Mouse (Mus musculus) B cell, adult 2 months (primary cell): Measurements from ENCODE around the gene Ect2l.

Source experiments
- DNase-seq, 2 experiments: peaks; one replicate each; pipeline ENCODE4 v3.0.0; 2022

Gene Ect2l

GRCm38 (mm10) chr10:18210726-18211125 is at the start of gene Ect2l:
Gene Ect2l (minus strand): TSS chr10:18210890.
- DNase-seq = peak; percentile 36

DNA sequence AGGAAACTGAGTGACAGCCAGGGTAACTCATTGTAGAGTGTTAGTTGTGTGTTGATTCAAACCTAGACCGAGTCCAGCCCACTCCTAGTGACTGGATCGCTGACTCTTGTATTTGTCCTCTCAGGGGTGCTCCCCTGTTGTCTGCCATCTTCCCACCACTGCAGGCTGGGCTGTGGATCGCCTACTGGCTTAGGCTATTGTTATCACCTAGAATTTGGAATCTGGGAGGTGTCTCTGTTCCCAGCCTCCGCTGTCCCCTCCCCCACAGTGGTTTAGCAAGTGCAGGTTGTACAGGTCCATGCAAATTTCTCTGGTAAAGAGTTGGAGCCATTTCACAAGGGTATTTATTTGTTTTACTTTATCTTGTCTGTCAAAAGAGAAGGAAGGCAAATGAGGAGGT is 40.7 kb upstream of the Ect2l start:
- no peak for DNase-seq

- peak; percentile 9 to 14 for DNase-seq
These were observed 32.9 kb upstream of the Ect2l start for GRCm38 (mm10) chr10:18243614-18244013.

DNA sequence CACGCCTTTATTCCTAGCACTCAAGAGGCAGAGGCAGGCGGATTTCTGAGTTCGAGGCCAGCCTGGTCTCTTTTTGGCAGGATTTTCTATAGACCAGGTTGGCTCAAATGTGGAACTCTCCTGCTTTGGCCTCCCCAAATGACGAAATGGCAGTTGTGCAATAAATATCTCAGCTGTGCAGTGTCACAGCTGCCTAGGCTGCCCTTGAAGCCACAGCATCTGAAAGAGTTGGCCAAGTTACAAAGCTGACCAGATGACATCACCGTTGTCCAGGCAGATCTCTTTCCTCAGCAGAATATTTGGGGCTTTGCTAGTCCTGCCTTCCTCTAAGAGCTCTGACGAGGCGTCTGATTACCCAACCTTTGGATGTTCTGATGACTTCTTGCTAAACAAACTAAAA is 26.5 kb upstream of the Ect2l start:
- DNase-seq = no peak

DNA sequence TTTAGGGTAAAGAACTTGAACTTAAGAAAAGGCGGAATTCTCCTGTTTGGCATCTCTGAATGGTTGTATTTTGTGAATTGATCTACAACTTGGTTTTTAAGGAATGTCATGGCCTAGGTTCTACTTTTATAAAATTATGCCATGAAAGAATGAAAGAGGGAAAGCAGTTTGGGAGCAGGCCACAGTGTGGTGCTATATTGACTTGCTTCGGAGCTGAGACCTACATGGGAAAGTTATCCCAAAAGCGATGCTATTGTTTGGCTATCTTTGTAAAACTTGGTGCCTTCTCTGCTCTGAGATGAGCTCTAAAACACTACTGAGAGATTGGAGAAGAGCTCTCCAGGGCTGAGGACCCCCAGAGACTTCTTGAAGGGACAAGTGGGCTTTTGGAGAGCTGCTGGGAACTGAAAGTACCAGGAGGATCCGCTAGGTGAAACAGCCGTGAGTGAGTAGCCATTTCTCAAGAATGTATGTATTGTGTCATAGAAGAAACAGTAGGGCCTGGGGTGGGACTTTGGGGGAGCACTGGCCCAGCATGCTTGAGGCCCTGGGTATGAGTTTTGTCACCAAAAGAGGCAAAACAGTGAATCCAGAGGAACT is 25.7 kb upstream of the Ect2l start:
- no peak for DNase-seq

DNA sequence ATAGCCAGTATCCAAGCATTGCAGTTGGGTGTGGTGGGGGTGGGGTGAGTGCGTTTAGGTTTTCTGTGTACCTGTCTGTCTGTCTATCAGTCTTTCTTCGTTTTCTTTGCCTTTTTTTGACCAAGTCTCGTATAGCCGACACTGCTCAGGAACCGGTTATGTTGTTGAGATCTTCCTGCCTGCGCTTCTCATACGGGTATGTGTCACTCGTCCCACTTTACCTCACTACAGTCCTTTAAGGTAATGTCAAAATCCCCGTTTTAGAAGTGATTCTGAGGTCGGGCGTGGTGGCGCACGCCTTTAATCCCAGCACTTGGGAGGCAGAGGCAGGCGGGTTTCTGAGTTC is 24.7 kb upstream of the Ect2l start:
- DNase-seq = no peak

GRCm38 (mm10) chr10:18234560-18235401 is 24.1 kb upstream of the Ect2l start, which contains the start of gene Ccdc28a:
Gene Ccdc28a (minus strand): TSS chr10:18234998.
- peak; percentile 98 to 99 for DNase-seq

DNA sequence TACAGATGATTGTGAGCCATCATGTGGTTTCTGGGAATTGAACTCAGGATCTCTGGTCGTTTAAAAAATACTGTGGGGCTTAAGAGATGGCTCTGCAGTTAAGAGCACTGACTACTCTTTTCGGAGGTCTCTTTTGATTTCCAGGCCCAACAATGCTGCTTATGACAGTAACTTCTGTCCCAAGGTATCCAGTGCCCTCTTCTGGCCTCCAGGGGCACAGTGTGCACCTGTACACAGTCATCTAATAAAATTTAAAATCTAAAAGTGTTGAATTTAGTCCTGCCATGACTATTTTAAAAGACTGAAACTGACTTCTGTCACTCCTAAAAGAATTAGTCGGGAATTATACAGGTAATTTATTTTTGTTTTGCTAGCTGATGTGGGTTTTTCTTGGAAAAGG is 23.2 kb upstream of the Ect2l start:
- peak; percentile 34 to 38 for DNase-seq

- no peak for DNase-seq
These were observed 13.7 kb upstream of the Ect2l start for GRCm38 (mm10) chr10:18224386-18224785.

DNA sequence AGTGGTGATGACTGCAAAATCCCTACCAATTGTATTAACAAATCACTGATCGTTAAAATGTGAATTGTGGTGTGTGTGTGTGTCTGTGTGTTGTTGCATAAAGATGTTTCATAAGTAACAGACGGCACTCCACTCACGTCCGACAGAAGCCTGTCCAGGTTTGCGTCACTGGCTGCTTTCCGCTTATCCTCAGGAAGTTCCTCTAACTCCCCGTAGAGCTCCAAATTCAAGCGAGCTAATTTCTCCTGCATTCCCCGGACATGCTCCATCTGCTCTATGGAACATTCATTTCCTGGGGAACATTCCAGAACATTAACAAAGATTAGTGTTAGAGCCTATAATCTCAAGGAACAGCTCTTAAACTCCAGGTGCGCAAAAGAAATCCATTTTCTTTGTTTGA is 8.7 kb upstream of the Ect2l start:
- DNase-seq = no peak

- no peak for DNase-seq
These were observed 3.4 kb upstream of the Ect2l start for GRCm38 (mm10) chr10:18214124-18214523.

DNA sequence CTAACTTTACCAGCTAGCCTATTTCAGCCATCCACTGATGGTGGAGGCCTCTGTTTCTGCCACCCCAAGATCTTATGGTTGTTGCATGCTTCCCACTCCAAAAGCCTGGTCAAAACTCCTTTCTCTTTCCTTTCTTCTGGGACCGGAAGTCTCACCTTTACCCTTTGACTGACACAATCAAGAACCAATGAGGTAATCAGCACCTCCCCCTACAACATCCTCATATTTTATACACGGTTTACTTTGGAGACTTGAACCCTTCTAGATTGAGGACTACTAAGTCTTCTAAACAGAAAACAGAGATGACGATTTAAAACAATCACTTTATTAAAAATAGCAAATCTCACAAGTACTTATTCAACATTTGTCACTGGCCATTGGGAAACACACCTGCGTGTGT is 2.7 kb upstream of the Ect2l start:
- no peak for DNase-seq

- no peak for DNase-seq
These were observed 571 bp downstream of the Ect2l start for GRCm38 (mm10) chr10:18210119-18210518.

DNA sequence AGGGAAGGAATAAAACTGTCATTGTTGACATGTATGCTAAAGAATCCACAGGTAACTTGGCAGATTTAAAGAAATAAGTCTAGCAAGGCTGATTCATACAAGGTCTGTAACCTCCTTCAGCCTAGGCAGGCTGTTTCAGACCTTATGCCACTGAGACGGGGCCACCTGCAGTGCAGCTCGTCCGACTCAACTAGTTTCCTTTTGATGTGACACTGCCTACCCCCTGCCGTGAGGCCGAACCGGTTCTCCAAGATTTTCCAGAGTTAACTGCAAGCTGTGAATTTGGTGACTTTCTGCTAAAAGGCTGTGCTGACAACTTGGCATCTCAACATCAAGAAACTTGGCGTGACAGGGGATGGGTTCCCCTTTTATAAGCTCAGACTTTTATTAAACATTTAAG is 6.6 kb downstream of the Ect2l start:
- no peak for DNase-seq

DNA sequence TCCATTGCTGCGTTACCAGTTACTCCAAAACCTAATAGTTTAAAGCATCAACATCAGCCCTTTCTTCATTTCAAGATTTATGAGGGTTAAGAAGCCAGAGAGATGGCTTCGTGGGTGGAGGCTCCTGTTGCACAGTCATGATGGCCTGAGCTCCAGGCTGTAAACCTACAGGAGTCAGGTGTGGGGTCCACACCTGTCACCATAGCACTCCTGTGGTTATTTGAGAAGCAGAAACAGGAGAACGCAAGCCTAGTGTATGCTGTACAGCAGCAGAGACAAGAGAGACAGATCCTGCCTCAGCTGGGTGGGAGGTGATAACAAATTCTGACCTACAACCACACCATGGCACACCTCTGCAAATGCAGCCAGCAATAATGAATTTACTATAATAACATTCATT is 8.3 kb downstream of the Ect2l start:
- no peak for DNase-seq

GRCm38 (mm10) chr10:18200656-18201055 is 10.0 kb downstream of the Ect2l start:
- no peak for DNase-seq

GRCm38 (mm10) chr10:18199919-18200318 is 10.8 kb downstream of the Ect2l start:
- no peak for DNase-seq

GRCm38 (mm10) chr10:18198286-18199015 is 12.2 kb downstream of the Ect2l start:
- no peak for DNase-seq

DNA sequence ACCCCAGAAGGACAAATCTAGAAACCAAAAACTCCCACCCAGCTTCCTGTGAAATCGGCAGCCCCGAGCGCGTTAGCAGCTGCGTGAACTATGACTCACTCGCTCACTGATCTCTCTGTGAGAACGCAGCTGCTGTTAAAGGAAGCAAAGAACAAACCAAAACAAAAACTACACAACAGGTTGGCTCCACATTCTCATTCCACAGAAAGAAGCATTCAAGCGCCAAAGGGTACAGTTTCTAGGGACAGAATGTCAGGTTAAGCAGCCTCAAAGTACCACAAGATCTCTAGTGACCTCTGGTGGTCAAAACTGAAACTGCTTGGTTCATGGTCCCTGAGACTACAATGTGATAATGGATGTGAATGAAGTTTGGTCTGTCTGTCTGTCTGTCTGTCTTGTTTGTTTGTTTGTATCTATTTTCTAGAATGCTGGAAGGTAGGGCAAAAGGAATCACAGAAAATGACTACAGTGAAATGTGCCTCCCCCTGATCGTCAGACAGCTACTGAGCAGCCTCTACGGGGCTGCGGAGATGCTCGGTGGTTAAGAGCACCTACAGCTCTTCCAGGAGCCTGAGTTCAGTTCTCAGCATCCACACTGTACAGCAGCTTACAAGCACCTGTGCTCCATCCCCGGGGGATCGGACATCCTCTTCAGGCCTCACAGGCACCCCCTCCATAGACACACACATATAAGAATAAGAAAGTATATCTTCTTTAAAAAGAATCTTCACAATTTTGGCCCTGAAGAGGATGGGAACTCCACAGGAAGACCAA is 13.3 kb downstream of the Ect2l start:
- DNase-seq = peak; percentile 79 to 81

- no peak for DNase-seq
These were observed 16.0 kb downstream of the Ect2l start for GRCm38 (mm10) chr10:18194737-18195141.

DNA sequence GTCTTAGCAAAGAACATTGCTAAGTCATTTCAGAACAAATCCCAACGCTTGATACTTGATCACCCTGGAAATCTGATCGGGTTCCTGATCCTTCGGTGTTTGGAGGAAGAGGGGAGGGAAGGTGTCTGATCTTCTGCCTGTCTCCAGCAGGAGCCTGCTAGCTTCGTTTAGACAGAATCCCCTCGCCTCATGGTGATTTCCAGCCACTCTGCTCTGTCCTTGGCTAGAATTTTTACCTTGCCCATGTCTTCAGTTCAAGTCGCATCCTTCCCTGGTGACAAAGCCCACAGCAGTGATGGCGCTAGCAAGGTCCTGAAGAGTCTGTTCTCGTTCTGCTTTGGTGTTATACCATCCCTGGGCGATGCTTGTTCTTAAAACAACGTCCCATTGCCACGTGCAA is 16.5 kb downstream of the Ect2l start:
- DNase-seq = no peak

- DNase-seq = no peak
These were observed 17.5 kb downstream of the Ect2l start for GRCm38 (mm10) chr10:18193221-18193620.

- DNase-seq = no peak
These were observed 19.0 kb downstream of the Ect2l start for GRCm38 (mm10) chr10:18191706-18192105.
